Mouse (Mus musculus) embryo, embryonic 11 days (tissue): ENCODE measurements around the gene Rtkn.

Source experiments
- DNase-seq: peaks from one replicate; pipeline ENCODE4 v3.0.0-alpha.2; 2015

Gene Rtkn

DNA sequence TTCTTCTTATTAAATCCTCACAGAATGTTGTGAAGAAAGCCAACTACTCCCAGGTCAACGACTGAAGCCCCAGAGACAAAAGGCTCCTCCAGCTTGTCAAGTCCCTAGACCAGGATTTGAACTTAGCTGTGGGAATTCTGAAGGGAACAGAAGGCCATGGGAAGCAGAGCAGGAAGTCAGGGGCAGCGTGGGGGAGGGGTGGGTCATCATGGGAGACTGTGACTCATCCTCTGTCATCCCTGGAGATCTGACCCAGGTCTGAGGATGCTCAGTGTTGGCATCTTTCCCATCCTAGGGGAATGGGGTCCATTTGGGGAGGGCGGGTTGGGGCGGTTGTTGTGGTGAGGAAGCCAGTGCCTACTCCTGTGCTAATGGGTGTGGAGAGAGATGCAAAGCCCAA is 6.4 kb downstream of the Rtkn start:
- no peak for DNase-seq

DNA sequence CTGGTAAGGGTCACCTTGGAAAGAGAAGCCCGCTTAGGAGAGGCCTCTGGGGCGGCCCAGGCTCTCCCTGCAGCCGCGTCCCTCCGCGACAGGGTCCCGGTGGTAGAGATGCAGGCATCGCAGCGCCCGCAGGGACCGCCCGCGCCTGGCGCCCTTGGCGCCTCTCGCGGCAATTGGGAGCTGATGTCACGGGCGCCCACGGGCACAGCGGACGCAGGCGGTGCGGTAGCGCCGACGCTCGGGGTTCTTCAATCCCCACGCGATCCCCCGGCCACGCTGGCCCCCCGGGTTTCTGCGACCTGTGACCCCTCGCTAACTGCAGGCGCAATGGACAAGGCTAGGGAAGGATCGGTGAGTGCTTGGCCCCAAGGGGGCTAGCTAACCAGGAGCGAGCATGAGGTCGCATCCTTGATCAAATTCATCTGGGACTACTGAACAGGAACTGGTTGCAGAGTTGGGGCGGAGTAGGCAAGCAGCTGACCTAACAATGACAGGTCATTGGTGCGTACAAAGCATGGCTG is 7.0 kb downstream of the Rtkn start:
- DNase-seq = peak; percentile 56

DNA sequence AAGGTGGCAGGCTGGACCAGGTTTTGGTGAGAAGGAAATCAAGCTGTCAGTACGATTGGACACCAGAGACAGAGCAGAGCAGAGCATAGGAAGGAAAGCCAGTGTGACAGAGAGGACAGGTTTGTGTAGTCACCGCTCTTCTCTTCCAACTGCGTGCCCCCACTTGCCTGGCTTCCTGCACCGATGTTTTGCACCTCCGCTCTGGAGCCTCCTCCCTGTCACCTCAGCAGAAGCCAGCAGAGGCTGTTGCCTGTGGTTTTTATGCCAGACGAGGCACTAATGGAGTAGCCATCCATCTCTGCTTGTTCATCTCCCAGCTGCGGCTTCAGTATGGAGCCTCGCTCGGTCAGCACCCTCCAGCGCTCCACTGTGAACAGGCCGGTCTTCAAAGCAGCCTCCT is 7.6 kb downstream of the Rtkn start:
- DNase-seq = no peak

DNA sequence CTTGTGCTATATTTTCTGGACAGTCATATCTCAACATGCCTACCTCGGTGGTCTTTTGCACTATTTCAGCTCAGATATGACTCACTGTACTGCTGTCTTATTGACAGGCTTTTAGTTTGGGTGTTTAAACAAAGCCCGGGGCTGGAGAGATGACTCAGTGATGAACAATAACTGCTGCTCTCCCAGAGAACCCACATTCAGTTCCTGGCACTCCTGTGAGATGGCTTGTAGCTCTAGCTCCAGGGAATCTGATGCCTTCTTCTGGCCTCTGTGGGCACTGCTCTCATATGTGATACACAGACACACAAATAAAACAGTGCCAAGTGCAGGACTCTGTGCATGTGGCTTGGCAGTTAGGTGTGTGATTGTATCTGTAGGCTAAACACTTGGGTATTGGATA is 9.9 kb downstream of the Rtkn start:
- DNase-seq = no peak

DNA sequence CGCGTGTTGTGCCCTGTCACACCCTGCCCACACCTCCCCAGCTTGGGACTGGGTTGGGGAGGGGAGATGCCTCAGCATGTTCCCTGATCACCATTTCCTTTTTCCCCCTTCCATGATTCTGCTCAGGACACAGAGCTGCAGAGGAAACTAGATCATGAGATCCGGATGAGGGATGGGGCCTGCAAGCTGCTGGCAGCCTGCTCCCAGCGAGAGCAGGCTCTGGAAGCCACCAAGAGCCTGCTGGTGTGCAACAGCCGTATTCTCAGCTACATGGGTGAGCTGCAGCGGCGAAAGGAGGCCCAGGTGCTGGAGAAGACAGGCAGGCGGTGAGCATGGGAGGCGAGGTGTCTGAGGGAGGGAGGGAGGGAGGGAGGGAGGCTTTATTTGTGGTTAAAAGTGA is 10.5 kb downstream of the Rtkn start:
- no peak for DNase-seq

DNA sequence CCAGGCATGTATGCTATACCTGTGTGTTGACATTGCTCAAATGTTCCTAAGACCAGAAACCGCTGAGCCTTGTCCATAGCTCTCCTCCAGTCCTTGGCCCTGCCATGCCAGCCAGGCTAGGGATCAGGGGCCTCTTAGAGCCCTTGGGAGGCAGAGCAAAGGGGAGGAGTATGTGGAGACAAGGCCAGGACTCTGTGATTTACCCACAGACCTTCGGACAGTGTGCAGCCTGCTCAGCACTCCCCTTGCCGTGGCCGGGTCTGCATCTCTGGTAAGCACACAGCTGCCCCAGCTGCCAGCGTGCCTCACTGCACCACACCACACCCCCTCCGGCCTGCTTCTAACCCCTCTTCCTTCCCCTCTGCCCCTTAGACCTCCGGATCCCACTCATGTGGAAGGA is 12.0 kb downstream of the Rtkn start:
- no peak for DNase-seq

DNA sequence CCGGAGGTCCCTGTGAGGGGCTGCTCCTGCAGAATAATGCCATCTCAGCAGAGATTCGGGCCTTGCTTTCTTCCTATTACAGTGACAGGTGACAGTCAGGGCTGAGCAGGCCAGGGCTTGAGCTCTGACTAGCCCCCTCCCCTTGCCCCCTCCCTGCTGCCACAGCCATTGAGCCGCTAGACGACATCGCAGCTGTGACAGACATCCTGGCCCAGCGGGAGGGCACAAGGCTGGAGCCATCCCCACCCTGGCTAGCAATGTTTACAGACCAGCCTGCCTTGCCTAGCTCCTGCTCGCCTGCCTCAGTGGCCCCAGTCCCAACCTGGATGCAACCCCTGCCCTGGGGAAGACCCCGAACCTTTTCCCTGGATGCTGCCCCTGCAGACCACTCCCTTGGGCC is 16.5 kb downstream of the Rtkn start:
- DNase-seq = no peak

DNA sequence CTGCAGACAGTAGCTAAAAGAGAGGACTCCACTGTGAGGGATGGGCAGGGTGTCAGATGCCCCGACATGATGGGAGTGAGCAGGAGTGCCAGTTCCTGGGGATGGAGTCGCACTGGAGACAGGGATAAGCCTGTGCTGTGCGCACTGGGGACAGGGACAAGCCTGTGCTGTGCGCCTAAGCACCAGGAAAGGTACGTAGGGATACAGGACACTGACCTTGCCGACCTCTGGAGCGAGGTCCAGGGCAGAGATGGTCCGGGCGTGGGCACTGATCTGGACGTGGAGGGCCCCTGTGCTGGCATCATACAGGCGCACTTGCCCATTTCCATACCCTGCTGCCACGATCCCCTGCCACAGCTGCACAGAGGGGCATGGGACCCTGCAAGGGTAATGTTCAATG is 17.8 kb downstream of the Rtkn start:
- no peak for DNase-seq

DNA sequence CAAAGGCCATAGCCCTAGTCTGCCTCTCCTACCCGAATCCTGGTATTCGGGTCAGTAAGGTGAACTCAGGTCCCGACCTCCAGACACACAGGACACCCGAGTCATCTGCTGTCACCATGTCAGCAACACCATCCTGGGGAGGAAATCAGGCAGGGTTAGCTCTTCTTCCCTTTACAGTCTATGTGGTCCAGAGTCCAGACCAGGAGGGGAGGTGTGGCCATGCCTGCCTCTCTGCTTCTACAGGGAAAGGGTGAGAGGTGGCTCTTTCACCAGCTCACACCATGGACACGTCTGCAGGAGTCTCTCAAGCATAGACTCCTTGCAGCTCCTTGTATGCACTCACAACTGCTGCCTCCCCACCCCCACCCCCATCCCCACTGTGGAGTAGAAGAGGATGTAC is 18.2 kb downstream of the Rtkn start:
- DNase-seq = no peak

DNA sequence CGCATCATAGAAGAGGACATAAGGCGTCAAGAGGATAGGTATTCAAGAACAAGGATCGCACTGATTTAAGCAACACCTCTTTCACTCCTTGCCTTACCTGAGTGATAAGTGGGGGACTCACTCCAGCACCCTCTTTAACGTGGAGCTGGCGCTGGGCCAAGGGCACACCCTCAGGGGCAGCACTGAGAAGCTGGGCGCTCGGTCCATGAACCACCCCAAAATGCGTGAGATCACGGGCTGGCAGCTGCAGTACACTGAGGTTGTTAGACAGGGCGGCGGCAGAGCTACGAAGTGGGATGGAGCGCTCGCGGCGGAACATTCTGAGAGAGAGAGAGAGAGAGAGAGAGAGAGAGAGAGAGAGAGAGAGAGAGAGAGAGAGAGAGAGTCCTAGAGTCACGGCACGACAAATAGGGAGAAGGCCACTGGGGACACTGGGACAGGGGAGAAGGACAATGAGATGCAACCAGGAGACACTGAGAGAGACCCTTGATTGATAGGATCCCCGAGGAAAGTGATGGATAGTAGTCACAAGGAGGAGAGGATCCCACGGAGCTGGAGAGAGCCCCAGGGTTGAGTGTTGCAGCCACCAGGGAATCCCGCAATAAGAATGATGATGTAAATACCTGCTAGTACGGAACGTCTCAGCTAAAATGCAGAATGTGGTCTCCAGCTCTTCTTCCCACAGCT is 20.4 kb downstream of the Rtkn start:
- DNase-seq = peak; percentile 45

DNA sequence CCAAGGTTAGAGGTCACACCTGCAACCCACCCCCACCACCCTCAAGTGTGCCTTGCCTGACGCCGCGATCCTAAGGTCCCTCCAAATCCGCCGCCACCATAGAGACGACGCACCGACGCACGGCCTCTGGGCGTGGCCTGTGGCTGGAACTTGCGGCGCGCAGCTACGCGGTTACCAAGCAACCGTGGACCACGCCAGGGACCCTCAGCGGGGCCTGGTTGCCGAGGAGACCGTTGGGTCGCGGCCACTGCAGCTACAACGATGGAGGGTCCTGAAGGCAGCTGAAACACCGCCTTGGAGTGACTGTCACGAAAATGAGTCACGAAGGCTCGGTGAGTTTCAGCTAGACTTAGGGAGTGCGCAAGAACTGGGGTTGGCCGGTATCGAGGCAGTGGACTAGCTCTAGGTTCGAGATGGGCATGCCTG is 21.0 kb downstream of the Rtkn start, which contains the start of the genes Wdr54 and 1700003E16Rik:
Gene Wdr54, minus strand, starts transcription at position 139 of the 426 bp plus-strand sequence.
Gene 1700003E16Rik, plus strand, starts transcription at position 146 of the 426 bp plus-strand sequence.
- DNase-seq = peak; percentile 97

DNA sequence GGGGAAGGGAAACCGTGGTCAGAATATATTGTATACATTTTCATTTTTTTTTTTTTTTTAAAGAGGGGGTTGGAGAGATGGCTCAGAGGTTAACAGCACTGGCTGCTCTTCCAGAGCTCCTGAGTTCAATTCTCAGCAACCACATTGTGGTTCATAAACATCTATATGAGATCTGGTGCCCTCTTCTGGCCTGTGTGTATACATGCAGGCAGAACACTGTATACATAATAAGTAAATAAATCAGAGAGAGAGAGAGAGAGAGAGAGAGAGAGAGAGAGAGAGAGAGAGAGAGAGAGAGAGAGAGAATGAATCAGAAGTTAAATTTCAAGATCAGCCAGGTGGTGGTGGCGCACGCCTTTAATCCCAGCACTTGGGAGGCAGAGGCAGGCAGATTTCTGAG is 24.2 kb downstream of the Rtkn start:
- peak; percentile 86 for DNase-seq

DNA sequence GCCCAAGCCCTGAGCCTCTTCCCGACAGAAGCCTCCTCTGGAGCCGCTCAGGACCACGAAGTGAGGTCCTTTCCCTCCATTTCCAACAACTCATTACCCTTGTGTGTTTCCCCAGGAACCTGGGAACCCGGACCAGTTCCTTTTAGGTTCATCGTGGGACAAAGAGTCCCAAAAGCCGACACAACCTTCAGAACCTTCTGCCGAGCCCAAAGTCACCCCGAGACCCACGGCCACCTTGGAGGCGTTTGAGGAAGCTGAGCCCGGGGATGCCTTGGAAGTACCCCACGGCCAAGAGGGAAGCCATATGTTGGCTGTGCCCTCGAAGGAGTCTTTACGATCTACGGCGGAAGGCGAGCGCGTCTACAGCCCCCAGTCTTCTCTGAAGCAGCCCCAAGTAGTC is 26.2 kb downstream of the Rtkn start:
- peak; percentile 22 for DNase-seq

DNA sequence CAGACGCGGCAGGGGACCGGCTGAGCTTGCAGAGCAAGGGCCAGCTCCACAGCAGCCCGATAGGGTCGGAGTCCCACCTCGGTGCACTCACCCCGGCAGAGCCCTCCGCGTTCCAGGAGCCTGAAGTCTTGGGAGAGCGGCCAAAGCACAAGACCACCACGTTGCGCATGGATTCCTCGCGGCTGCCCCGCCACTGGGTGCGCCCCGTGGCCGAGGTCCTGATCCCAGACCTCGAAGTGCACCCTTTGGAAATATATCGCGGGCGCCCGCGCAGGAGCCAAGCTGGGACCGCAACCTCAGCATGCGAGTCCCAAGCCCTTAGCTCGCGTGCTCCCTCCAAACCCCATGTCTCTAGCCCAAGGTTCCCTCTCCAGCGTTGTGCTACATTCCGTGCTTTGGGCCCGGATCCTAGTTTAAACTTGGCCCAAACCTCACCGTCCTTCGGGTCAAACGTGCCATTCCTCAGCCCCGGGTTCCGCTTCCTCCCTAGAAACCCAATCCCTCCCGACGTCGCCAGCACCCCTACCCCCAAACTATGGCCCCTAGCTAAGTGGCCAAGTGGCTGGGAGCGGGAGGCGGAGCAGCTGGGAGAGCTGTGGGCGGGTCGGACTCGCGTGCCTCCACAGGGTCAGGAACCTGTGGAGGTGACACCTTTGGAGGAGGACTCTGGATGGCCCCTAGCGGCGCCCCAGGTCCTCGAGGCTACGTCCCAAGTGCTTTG is 26.8 kb downstream of the Rtkn start:
- peak; percentile 46 for DNase-seq

DNA sequence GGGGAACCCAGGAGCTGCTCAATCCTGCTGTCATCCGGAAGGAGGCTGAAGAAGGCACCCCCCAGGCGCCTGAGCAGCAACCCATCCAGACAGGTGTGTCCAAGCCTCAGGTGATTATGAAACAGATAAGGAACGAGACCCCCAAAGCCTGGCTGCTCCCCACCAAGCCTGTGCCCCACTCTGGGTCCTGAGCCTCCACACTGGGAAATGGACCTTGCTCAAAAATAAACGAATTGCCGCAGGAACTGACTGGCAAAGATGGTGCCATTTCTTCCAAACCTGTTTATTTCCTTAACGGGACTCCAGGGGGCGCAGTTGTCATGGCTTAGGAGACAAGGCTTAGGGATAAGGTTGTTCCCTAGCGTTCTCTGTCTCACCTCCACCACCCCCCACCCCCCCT is 27.4 kb downstream of the Rtkn start:
- peak; percentile 75 for DNase-seq

DNA sequence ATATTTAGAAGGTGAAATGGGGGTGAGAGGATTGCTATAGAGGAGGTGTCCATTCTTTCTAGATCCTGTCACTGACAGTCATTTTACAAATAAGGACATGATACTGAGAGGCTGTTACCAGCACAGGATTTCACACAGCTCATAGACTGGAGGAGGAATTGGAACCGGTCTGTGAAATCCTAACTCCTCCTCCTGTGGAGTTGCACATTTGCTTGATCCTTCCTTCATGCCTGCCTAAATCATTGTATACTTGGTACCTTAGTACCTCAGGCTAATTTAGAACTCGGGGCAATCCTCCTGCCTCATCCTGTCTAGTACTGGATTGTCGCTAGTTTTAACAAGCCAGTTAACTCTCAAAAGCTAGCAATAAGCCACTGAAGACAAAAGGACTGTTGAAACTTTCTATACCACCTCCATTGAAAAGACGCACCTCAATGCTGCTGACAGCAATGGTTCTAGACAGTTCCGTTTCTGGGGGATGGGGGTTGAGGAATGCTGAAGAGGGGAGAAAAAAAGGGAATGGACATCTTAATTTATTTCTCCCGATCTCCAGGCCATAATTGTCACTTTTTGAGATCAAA is 29.9 kb downstream of the Rtkn start:
- no peak for DNase-seq

DNA sequence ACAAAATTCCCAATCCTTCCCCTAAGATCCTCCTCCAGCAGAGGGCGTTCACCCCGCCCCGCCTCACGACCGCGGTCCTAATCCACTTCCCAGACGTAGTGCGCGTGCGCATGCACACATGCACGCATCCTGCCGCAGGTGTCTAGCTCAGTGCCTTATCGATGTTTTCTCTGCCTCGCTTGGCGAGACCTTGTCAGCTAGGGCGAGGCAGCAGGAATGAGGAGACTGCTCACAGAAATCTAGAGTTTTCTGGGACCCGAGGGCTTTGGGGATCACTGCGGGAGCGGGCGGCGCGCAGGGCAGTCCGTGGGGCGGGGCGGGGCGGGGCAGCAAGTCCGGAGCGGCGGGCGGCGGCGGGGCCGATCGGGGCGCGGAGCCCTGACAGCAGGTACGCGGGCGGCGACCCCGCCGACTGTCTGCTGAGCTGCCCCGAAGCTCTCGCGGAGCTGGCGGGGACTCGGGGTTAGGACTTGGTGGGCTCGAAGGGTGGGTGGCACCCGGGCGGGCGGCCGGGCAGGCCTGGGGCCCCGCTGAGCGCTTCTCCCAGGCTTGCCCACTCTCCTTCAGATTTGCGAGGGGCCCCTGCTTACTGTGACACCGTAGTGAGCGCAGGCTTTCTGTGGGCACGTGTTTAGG is 30.5 kb downstream of the Rtkn start, which contains the start of gene Dctn1:
Gene Dctn1, plus strand, starts transcription at position 314 of the 636 bp plus-strand sequence.
- peak; percentile 97 for DNase-seq

DNA sequence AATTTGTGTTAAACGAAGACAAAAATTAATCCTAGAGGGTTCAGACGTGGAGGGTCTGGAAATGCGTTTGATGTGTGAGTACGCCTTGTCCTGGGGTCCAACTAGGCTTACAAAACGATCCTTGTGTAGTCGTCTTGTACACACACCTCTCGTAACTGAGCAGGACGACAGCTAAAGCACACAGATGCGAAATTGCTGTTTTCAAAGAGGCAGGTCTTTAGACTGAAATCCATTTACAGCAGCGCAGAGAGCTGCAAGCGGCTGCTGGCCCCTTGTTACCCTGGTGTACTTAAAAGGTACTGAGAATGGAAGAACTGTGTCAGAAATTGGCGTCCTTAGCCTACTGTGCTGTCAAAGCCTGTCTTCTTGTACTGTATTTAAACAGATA is 31.0 kb downstream of the Rtkn start:
- DNase-seq = peak; percentile 44

DNA sequence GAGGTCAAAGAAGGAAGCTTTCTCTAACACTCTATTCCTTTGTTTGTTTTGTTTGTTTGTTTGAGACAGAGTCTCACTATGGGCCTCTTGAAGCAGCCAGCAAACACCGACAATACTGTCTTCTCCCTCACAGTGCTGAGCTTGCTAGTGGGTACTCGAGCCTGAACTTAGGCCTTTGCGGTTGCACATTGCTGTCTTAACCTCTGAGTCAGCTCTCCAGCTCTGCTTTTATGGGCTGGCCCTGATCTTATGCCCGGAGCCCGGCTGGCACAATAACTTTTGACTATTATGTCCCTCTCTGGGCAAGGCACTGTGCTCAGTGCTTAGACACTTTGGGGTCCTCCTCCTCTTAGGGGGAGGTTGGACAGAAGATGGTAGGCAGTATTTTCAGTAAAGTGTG is 34.6 kb downstream of the Rtkn start:
- DNase-seq = no peak

DNA sequence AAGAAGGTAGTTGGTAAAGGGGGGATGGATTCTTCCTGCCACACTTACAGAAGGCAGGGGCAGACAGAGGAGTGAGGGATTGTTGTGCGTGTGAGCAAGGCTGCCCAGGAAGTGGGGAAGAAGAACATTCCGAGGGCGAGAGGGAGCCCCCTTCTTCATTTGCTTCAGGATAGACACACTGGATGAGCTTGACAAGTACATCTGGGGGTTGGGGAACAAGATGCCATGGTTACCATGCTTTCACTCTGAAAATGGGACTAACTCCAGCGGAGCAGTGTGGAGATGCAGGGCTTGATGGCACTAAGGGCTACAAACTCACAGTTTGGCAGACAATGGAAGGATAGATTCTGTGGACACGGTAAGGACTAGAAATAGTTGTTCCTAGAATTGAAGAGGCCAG is 35.8 kb downstream of the Rtkn start:
- no peak for DNase-seq

DNA sequence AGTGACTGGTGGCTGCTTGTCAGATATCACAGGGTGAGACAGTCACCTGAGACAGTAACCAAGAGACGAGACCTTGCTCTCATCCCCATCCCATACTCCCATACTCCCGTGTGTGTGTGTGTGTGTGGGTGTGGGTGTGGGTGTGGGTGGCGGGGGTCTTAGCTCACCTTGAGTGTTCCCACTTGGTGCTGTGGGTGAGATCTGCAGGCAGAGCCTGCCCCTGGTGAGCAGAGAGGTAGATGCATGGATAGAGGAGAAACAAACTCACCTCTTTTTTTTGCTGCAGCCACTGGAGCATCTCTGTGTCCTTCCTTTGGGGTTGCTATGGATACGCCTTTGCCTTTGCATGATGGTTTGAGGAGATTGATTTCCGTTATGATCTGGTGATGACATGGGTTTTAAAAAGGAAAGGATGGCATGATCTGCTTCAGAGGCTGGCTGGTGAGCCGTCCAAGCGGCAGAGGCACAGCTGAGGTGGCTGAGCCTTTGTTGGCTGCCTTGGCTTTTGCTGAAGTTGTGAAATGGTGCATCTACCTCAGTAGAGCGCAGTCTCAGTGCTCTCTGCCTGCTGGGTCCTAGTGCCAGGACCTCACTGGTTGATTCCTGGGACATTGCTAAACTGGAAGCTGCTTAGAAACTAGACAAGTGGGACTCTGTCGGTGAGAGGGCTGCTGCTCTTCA is 37.1 kb downstream of the Rtkn start:
- no peak for DNase-seq

DNA sequence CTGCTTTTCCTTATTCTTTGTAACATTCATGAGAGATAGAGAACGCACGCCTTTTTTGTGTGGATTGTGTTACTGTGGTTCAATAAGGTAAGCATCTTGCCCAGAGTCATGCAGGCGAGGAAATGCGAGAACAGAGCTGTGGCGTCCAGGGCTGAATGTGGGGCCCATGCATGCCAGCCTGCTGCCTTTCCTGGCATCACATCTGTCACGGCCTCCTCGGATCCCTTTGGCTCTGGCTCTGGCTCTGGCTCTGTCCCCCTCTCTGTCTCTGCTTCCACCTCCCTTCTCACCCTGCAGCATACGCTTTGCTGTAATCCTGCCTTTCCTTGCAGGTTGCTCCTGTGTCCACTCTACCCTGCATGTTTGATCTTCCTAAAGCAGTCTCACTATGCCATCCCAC is 40.7 kb downstream of the Rtkn start:
- DNase-seq = no peak
